Mouse (Mus musculus) neutrophil, adult 5-6 weeks (primary cell): ENCODE results near the gene Gm973. TPM values are rescaled to one million over a fixed set of nuclear protein-coding genes. Genes with fewer than 3 reads are reported as not detected.

Source experiments
- ATAC-seq: fragments of 151-379, 151-347 bp; 2 replicates; pipeline ENCODE4 v1.8.0; 2017; ENCODE audit warnings: mild to moderate bottlenecking, moderate TSS enrichment; ENCODE audit not compliant: insufficient number of reproducible peaks, poor library complexity, low FRiP score, severe bottlenecking; ENCODE audit errors: extremely low read depth
- total RNA-seq: library from RNA; stranded (forward); fragments of 200-1000 nt; gene quantifications from 2 replicates; pipeline ENCODE4 v1.2.3, GENCODE M21; 2017

The Gm973 gene
- total RNA-seq, 1 experiment from 2014 or later, result not detected

- no peak for ATAC-seq
These were observed 19.1 kb downstream of the Gm973 start for GRCm38 (mm10) chr1:59534976-59535810.

DNA sequence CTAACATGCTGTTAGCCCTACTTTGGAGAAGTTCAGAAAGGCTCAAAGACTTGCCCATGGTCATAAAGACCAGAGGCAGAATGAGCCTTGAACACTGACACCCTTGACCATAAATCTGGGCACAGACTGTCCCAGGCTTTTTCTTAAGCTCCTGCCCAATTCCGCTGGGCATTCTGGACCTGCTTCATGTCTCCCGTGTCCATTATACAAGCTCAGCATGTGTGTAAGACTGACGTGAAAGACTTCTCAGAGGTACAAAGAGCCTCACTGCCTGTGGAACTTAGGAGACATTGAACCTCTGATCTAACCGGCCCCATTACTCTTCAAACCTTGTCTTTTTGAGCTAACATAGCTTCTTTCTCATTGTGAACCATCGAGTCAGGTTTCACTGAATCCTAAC lies 22.3 kb downstream of the Gm973 start:
- ATAC-seq, result no peak

GRCm38 (mm10) chr1:59540537-59541148 lies 24.6 kb downstream of the Gm973 start:
- no peak for ATAC-seq

DNA sequence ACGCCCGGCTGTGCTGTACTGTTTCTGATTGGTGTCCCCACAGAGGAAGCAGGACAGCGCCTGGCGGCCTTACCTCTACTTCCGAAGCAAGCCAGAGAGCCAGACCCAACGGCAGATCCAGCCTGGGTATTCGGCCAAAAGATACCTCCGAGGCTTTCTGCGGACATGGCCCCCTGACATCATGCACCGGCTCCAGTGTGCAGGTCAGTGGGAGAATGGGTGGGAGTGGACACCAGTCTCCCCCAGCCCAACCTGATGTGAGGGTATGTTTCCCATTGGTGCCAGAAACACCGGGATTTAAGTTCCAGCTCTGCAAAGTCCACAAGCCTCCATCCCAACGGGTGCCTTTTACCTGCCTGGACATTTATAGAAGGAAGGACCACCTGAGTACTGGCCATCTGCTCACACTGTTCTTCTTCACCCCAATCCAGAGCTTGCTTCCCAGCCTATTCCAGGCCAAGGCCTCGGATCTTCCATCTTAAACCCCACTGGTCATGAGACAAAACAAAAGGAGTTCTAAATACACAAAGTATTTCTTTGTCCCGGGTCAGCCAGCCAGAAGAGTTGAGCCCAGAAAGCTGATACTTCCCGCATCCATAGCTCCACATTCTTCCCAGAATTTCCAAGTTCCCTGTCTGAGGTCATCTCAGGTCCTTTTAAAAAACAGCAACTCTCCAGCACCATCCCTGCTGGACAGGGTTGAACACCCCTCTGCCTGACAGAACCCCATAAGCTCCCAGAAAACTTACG lies 25.4 kb downstream of the Gm973 start:
- no peak for ATAC-seq

- ATAC-seq, result no peak
These were observed 26.2 kb downstream of the Gm973 start for GRCm38 (mm10) chr1:59542231-59542630.

DNA sequence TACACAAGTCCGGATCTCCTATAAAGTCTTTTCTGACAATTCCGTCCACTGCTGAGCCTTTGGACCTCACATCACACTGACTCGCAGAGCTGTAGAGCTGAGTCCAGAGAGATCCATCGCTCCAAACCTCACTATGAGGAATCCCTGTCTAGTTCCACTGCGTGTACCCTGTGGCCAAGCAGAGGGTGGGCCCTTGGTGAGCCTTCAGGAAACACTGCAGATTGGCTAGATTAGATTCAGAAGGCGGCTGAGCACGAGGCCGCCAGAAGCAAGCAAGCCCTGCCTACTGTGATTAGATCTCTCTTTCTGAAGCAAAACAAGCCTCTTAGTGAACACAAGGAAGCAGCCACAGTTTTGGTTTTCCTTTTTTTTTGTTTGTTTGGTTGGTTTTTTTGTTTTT lies 27.8 kb downstream of the Gm973 start:
- ATAC-seq, result no peak

DNA sequence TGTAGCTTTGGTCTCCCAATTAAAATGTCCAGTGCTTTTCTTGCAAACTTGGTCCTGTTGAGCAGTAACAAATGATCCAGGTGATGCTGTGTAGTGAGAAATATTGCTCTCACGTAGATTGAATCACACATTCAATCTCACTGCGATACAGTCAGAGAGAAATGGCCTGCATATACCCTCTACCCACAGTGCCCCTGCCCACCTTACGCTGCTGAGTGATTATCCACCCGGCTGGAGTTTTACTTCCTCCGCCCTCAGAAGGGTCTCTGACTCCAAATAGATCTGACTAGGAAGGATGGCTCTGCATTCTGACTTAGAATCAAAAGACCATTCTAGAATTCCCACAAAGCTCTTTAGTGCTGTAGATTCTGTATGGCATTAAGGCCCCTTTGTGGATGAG lies 32.4 kb downstream of the Gm973 start:
- no peak for ATAC-seq

- ATAC-seq, result no peak
These were observed 33.1 kb downstream of the Gm973 start for GRCm38 (mm10) chr1:59549036-59549675.

- no peak for ATAC-seq
These were observed 34.2 kb downstream of the Gm973 start for GRCm38 (mm10) chr1:59550227-59550626.

- no peak for ATAC-seq
These were observed 34.9 kb downstream of the Gm973 start for GRCm38 (mm10) chr1:59550996-59551395.

DNA sequence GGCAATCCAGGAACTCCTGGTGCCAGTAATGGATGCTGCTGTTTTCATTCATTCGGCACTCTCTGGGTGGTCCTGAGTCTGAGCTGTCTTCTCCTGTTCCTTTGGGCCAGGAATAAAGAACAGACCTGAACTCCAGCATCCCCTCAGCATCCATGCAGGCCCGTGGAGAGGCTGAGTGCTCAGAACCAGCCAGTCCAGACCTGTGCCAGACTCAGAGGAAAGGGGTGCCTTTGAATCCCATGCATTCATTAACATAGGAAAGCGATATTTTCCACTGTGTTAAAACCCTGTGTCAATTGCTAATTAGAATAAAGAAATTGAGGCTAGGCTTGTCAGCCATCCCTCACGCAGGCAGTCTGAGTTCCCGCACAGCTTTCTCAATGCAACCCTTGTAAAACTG lies 37.6 kb downstream of the Gm973 start:
- no peak for ATAC-seq

DNA sequence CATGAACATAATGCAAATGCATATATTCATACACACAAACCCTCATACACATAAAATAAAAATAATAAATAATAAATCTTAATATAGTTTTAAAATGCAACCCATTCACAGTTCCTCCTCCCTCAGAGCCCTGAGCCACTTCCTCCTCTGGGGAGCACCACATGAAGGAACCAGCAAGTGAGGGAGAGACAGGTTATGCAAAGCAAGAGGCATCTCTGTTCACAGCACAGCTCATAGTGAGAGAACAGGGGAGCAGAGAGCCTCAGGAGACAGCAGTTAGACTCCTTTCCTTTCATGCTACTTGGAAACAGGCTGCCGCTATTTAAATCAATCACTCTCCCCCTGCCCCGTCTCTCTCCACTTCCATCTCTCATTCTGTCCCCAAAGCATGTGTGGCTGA lies 47.5 kb downstream of the Gm973 start:
- ATAC-seq, result no peak

DNA sequence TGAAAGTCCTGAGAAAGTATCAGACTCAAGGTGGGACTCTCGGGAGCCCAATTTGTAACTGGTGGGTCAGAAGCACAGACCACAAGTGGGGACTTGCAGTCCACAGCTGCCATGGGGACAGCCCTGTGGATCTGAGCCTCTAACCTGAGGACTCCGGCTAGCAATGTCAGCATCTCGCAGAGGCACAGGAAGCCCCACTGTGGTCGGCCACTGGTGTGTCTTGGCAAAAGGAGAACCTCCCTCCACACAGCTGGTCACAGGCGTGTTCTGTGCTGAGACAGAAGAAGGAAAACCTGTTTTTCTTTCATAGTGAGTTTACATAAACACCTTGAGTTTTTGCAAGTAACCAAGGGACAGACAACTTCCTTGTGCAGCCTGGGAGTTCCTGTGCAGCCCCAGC lies 49.7 kb downstream of the Gm973 start:
- no peak for ATAC-seq

DNA sequence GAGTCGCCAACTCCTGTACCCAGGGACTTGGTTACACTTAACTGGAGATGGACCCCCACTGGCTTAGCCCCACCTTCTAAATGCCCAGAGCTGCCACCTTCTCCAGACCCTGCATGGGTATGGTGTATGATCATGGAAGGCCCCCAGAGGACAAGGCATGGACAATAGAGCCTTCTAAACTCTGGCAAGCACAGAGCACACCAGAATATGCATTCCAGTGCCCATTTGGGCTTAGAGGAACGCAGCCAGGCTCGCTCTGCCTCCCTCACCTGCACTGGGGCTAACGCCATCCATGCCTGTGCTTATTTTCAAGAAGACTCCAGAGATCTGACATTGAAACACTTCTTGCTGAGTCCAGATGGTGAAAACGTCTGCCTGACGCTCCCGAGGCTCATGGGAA lies 50.2 kb downstream of the Gm973 start:
- ATAC-seq, result no peak

DNA sequence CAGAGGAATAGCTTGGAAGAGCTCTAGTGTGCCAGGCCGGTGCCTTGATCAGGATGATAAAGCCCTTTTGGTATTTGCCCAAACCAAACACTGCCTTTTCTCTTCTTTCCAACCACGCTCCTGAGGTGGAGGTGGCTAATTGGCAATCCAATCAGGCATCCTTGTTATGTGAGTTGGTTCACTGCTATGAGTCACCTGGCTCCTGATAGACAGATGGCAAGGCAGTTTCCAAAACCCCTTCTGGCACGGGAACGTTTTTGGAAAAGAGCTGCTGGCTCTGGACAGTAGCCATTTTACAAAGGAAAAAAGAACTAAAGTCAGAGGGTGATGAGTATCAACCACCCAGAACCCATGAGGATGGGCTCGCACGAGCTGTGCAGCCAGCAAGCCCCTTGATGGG lies 50.9 kb downstream of the Gm973 start:
- ATAC-seq, result no peak

DNA sequence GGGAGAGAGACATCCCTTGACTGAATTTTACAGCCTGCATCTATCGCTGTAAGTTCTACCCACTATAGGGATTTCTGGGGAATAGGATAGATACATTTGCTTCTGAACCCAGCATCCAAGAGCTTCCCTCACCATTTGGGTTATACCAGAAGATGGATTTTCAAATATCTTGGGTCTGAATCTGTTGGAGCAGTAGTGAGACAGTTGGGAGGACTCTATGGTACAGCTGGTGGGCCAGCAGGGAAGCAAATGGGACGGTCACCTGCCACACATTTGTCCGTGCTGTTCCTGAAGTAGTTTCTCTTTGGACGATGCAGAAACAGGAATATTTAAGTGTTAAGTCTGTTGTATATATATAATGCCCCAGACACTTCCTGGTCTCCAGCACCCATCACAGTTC lies 51.5 kb downstream of the Gm973 start:
- no peak for ATAC-seq

DNA sequence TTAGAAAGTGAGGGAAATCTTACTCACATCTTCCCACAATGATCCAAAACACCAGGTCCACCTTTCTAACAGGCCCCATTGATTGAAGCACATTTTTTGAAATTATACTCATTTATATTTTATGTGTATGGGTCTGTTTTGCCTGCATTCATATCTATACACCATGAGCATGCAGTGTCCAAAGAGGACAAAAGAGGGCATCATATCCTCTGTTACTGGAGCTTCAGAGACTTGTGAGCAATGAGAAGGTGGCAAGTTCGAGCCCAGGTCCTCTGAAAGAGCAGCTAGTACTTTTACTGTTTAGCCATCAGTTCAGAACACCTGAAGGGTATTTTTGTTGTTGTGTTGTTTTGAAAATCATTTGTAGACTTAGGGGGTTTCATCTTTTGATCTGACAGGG lies 52.2 kb downstream of the Gm973 start:
- no peak for ATAC-seq

DNA sequence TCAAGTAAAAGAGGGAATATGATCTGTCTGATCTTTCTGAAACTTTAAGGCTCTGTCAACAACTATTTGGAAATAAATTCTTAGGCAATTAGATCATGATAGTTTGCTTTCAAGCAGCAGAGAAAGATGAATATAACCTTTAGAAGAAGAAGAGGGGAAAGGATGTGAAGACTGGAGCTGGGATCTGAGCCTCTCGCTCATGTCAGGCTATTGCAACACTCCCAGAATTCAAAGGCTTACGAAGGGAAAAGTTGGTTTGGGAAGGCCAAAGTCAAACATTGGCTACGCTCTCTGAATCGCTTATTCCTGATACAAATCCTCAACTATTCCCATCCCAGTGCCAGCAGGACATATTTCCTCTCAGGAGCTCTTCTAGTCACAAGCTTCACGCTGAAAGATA lies 53.2 kb downstream of the Gm973 start:
- ATAC-seq, result no peak

DNA sequence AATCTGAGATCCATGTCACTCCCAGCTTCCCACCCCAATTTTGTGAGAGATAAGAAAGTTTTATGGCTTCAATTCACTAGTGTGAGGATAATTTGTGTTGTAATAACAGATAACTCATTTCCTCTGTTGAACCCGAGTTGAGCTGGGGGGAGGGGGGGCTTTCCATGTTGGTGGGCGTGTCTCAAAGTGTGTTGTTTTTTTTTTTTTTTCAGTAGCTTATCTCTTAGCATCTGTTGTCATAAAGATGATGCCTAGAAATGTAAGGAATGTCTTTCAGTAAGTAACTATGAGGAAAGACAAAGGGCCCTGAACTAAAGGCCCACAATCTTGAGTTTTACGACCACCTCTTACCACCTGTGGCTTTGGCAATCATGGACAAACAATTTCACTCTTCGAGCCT lies 54.7 kb downstream of the Gm973 start:
- no peak for ATAC-seq

DNA sequence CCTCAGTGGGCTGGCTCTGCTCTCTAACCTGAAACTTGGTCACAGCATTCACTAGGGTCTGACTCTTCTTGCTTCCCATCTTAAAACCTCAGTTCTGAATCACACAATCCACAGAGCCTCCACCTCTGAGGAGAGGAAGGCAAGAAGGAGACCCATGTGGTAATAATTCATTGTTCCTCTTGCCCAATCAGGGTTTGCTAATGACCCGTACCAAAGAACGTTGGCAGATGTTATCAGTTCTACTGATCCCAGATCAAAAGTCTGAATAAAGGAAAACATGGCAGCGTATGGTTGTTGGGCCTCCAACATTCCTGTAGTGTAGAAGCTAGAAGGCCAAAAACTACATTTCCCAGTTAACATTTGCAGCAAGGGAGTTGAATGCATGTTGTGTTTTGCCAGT lies 55.4 kb downstream of the Gm973 start:
- no peak for ATAC-seq
